Mouse (Mus musculus): ENCODE results near the gene Nrxn2. TPM values are rescaled to one million over a fixed set of nuclear protein-coding genes. Genes with fewer than 3 reads are reported as not detected.

Gene Nrxn2
- polyA plus RNA-seq, 1 experiment from 2014 or later, result 14.5 TPM

DNA sequence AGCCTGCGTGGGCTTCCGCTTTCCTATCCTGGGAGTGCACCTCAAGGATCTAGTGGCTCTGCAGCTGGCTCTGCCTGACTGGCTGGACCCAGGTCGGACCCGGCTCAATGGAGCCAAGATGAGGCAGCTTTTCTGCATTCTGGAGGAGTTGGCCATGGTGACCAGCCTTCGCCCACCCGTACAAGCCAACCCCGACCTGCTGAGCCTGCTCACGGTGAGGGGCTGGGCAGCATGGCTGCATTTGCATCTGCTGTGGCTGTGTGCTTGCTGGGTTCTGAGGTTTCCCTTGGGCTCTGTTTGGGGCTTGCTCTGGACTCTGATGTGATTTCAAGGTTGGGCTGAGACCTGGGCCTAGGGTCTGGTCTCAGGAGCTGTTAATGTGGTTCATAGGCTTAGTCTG lies 11.4 kb upstream of the Nrxn2 start:
- H3K9ac ChIP-seq (ENCODE audit: low read length), result no peak overlapping the region

DNA sequence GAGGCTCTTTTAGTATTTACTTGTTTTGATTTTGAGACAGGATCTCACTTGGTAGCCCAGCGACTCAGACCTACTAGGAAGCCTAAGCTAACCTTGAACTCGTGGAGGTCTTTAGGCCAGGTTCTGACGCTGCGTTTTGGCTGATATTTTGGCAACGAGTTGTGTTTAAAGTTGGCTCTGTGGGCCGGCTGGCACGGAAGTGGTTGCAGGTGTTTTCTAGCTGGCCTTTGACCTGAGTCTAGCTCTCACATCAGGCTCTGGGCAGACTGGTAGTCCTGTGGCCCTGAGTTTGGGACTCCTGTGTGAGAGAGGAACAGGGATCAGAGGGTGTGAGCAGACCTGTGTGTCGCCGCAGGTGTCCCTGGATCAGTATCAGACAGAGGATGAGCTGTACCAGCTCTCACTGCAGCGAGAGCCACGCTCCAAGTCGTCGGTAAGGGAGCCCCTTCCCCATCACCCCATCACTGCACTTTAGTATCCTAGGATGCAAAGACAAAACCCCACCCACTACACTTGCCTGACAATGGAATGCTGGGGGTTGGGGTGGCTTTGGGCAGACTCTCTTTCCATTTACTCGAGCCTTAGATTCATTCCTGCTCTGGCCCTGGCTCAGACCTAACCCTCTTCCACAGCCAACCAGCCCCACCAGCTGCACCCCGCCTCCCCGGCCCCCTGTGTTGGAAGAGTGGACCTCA lies 10.6 kb upstream of the Nrxn2 start:
- H3K36me3 ChIP-seq (ENCODE audit: control insufficient read depth, insufficient read depth, low read length), result no peaks in the 10 kb centered on the region
- WGBS, result 59% methylated on average over 16 of the region's 16 CpGs
- ATAC-seq (ENCODE audit: insufficient read depth, low FRiP score, low TSS enrichment) (no peak), DNase-seq (ENCODE audit: low spot score) (no peak)
- no peak overlapping the region for H3K27ac ChIP-seq (ENCODE audit: low read depth, low read length)
- H3K9ac ChIP-seq (ENCODE audit: low read length), result peak overlapping the region; percentile 4; the same call in 1 of the 2 replicates
- no peak overlapping the region for H3K4me2 ChIP-seq (ENCODE audit: low read depth)
- no peaks in the 10 kb centered on the region for H3K9me3 ChIP-seq (ENCODE audit: control insufficient read depth, low read length)
- H3K27me3 ChIP-seq (ENCODE audit: control insufficient read depth, insufficient read depth, low read length), result no peaks in the 10 kb centered on the region
- no peak overlapping the region for H3K4me3 ChIP-seq (ENCODE audit: low read depth, low read length)
- H3K4me1 ChIP-seq (ENCODE audit: control insufficient read depth, insufficient read depth, low read length), result peaks cover 3% of the 10 kb centered on the region; the same call in 1 of the 2 replicates

More for the DNA sequence above, 11.4 kb upstream of the Nrxn2 start:
- Histone ChIP-seq H3K9me3 (ENCODE audit: control insufficient read depth, low read length) (no peaks in the 10 kb centered on the region), H3K27ac (ENCODE audit: low read depth, low read length) (no peak overlapping the region), H3K4me3 (ENCODE audit: low read depth, low read length) (no peak overlapping the region), H3K27me3 (ENCODE audit: control insufficient read depth, insufficient read depth, low read length) (no peaks in the 10 kb centered on the region), H3K4me1 (ENCODE audit: control insufficient read depth, insufficient read depth, low read length) (peaks cover 3% of the 10 kb centered on the region; the same call in 1 of the 2 replicates), H3K4me2 (ENCODE audit: low read depth) (no peak overlapping the region), H3K36me3 (ENCODE audit: control insufficient read depth, insufficient read depth, low read length) (no peaks in the 10 kb centered on the region)
- ATAC-seq (ENCODE audit: insufficient read depth, low FRiP score, low TSS enrichment) (no peak), DNase-seq (ENCODE audit: low spot score) (no peak)
- WGBS, result 80% methylated on average over 8 of the region's 8 CpGs

DNA sequence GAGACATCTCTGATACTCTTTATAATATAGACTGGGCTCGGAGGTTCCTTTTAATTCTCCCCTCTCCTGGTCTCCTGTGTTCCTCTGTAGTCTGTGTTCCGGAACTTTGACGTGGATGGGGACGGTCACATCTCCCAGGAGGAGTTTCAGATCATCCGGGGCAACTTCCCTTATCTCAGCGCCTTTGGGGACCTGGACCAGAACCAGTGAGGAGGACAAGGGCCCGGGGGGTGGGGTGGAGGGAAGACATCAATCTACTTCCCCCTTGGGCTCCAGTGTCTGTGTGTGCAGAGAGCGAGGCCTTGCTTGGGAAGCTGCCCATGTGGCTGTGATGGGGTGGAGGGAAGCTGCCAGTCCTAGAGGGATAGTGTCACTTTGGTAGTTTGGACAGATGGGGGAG lies 9.8 kb upstream of the Nrxn2 start:
- DNase-seq (ENCODE audit: low spot score), result no peak
- H3K9me3 ChIP-seq (ENCODE audit: control insufficient read depth, low read length), result no peaks in the 10 kb centered on the region
- no peak overlapping the region for H3K4me2 ChIP-seq (ENCODE audit: low read depth)
- no peaks in the 10 kb centered on the region; the same call in 1 of the 2 replicates for H3K4me1 ChIP-seq (ENCODE audit: control insufficient read depth, insufficient read depth, low read length)
- no peak overlapping the region for H3K9ac ChIP-seq (ENCODE audit: low read length)
- no peaks in the 10 kb centered on the region for H3K36me3 ChIP-seq (ENCODE audit: control insufficient read depth, insufficient read depth, low read length)
- 82% methylated on average over 8 of the region's 8 CpGs for WGBS
- no peaks in the 10 kb centered on the region for H3K27me3 ChIP-seq (ENCODE audit: control insufficient read depth, insufficient read depth, low read length)
- H3K27ac ChIP-seq (ENCODE audit: low read depth, low read length), result no peak overlapping the region
- ATAC-seq (ENCODE audit: insufficient read depth, low FRiP score, low TSS enrichment), result no peak
- no peak overlapping the region for H3K4me3 ChIP-seq (ENCODE audit: low read depth, low read length)

DNA sequence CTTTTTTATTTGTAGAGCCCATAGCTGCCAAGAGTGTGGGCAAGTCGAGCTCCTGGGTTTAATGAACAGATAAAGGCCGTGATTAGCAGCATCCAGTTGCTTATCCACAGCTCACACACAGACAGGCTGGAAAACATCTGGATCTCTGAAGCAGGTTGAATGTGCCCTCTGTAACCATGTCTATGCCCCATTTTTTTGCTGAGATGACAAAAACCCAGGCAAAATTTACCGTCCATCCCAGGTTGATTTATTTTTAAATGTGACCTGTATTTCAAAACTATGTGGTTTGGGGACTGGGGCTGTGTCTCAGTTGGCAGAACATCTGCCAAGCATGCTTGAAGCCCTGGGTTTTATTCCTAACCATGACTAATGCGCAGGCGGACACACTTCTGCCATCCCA lies 9.4 kb upstream of the Nrxn2 start:
- Histone ChIP-seq H3K4me2 (ENCODE audit: low read depth) (no peak overlapping the region), H3K4me3 (ENCODE audit: low read depth, low read length) (no peak overlapping the region), H3K9me3 (ENCODE audit: control insufficient read depth, low read length) (no peaks in the 10 kb centered on the region), H3K4me1 (ENCODE audit: control insufficient read depth, insufficient read depth, low read length) (no peaks in the 10 kb centered on the region; the same call in 1 of the 2 replicates), H3K27me3 (ENCODE audit: control insufficient read depth, insufficient read depth, low read length) (no peaks in the 10 kb centered on the region), H3K36me3 (ENCODE audit: control insufficient read depth, insufficient read depth, low read length) (no peaks in the 10 kb centered on the region), H3K9ac (ENCODE audit: low read length) (no peak overlapping the region), H3K27ac (ENCODE audit: low read depth, low read length) (no peak overlapping the region)
- DNase-seq (ENCODE audit: low spot score), result no peak
- no peak for ATAC-seq (ENCODE audit: insufficient read depth, low FRiP score, low TSS enrichment)
- 83% methylated on average over 5 of the region's 5 CpGs for WGBS

DNA sequence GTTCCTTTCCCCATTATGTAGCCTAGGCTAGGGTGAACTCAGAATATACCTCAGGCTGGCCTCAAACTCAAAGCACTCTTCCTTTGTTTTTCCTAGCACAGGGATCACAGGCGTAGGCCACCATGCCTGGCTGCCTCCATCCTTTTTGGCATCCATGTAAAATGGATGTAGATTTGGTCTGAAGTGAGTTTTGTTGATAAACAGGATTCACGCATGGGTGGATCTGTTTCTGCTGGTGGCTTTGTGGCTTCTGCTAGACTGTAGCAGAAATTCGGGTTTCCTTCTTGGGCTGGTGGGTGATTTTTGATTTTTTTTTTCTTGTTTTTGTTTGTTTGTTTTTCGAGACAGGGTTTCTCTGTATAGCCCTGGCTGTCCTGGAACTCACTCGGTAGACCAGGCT lies 8.6 kb upstream of the Nrxn2 start:
- H3K4me1 ChIP-seq (ENCODE audit: control insufficient read depth, insufficient read depth, low read length), result no peaks in the 10 kb centered on the region; the same call in 1 of the 2 replicates
- H3K9me3 ChIP-seq (ENCODE audit: control insufficient read depth, low read length), result no peaks in the 10 kb centered on the region
- no peak overlapping the region for H3K4me2 ChIP-seq (ENCODE audit: low read depth)
- no peaks in the 10 kb centered on the region for H3K27me3 ChIP-seq (ENCODE audit: control insufficient read depth, insufficient read depth, low read length)
- H3K9ac ChIP-seq (ENCODE audit: low read length), result no peak overlapping the region
- ATAC-seq (ENCODE audit: insufficient read depth, low FRiP score, low TSS enrichment), result no peak
- no peaks in the 10 kb centered on the region for H3K36me3 ChIP-seq (ENCODE audit: control insufficient read depth, insufficient read depth, low read length)
- H3K27ac ChIP-seq (ENCODE audit: low read depth, low read length), result no peak overlapping the region
- WGBS, result 81% methylated on average over 5 of the region's 5 CpGs
- no peak for DNase-seq (ENCODE audit: low spot score)
- no peak overlapping the region for H3K4me3 ChIP-seq (ENCODE audit: low read depth, low read length)

DNA sequence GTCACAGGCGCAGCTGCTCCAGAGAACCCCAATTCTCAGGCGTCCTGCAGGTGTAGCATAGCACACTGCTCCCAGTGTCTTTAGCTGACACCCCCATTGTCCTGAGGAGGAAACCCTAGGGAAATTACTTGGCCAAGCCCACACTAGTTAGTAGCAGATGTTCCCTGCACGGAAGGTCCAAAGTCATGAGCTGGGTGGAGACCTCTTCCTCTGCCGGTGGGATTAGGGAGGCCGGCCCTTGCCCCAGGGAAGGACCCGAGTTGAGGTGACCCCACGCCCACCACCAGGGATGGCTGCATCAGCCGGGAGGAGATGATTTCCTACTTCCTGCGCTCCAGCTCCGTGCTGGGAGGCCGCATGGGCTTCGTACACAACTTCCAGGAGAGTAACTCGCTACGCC lies 5.7 kb upstream of the Nrxn2 start:
- DNase-seq (ENCODE audit: low spot score) (no peak), ATAC-seq (ENCODE audit: insufficient read depth, low FRiP score, low TSS enrichment) (no peak)
- Histone ChIP-seq H3K9me3 (ENCODE audit: control insufficient read depth, low read length) (no peaks in the 10 kb centered on the region), H3K4me1 (ENCODE audit: control insufficient read depth, insufficient read depth, low read length) (peaks cover 25% of the 10 kb centered on the region), H3K4me2 (ENCODE audit: low read depth) (no peak overlapping the region), H3K27ac (ENCODE audit: low read depth, low read length) (no peak overlapping the region), H3K36me3 (ENCODE audit: control insufficient read depth, insufficient read depth, low read length) (no peaks in the 10 kb centered on the region), H3K4me3 (ENCODE audit: low read depth, low read length) (no peak overlapping the region), H3K27me3 (ENCODE audit: control insufficient read depth, insufficient read depth, low read length) (no peaks in the 10 kb centered on the region), H3K9ac (ENCODE audit: low read length) (no peak overlapping the region)
- 65% methylated on average over 14 of the region's 14 CpGs for WGBS

DNA sequence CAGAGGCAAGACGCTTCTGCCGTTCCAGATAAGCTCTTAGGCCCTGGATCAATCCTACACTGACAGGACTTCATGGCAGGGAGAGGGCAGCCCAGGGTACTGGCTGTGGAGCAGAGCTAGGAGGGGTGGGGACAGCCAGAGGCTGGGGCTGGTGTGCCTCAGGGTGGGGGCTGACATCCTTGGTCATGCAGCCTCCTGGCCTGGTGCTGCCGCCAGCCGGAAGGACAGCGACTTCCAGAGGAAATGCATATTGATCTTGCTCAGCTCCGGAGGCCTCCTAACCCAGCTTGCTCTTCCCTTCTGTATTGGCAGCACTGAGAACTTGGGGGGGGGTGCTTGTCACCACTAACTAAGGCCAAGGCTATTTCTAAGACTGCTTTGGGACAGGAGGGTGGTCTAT lies 3.1 kb upstream of the Nrxn2 start:
- Histone ChIP-seq H3K4me3 (ENCODE audit: low read depth, low read length) (no peak overlapping the region), H3K9me3 (ENCODE audit: control insufficient read depth, low read length) (no peaks in the 10 kb centered on the region), H3K27me3 (ENCODE audit: control insufficient read depth, insufficient read depth, low read length) (peaks cover 8% of the 10 kb centered on the region), H3K36me3 (ENCODE audit: control insufficient read depth, insufficient read depth, low read length) (no peaks in the 10 kb centered on the region), H3K27ac (ENCODE audit: low read depth, low read length) (peak overlapping the region; percentile 64), H3K9ac (ENCODE audit: low read length) (no peak overlapping the region; the same call in 1 of the 2 replicates), H3K4me2 (ENCODE audit: low read depth) (no peak overlapping the region), H3K4me1 (ENCODE audit: control insufficient read depth, insufficient read depth, low read length) (peaks cover 25% of the 10 kb centered on the region)
- no peak for DNase-seq (ENCODE audit: low spot score)
- no peak for ATAC-seq (ENCODE audit: insufficient read depth, low FRiP score, low TSS enrichment)
- 43% methylated on average over 6 of the region's 6 CpGs for WGBS

DNA sequence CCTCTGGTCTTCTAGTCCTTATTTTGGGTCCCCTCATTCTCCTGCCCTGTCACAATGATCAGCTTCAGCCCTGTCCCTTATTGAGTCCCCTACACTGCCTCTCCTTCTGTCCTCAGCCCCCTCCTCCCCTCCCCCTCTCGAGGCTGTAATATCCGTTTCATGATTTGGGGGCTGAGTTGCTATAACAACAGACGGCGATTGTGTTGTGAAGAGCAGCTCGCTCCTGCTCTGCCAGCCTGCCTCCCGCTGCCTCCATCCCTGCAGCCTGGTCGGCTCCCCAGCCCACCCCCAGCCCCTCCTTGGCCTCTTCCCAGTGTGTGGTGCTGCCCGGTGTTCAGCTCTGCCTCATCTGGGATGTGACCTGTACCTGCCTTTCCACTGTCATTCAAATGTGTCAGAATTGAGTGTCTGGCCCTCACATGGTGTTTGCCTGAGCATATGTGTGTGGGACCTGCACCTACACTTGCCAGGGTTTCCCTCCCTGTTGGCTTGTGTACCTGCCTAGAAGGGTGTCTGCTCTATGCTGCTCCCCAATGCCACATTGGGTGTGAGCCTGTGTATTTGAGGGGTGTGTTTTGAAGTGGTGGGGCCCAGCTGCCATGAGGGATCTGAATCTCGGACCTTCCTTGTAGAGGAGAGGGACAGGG lies 2.3 kb upstream of the Nrxn2 start:
- peaks cover 25% of the 10 kb centered on the region for H3K4me1 ChIP-seq (ENCODE audit: control insufficient read depth, insufficient read depth, low read length)
- ATAC-seq (ENCODE audit: insufficient read depth, low FRiP score, low TSS enrichment) (peak; percentile 35; the same call in 1 of the 2 replicates), DNase-seq (ENCODE audit: low spot score) (peak; percentile 74)
- WGBS, result 6% methylated on average over 9 of the region's 9 CpGs
- no peaks in the 10 kb centered on the region for H3K9me3 ChIP-seq (ENCODE audit: control insufficient read depth, low read length)
- no peaks in the 10 kb centered on the region for H3K36me3 ChIP-seq (ENCODE audit: control insufficient read depth, insufficient read depth, low read length)
- no peak overlapping the region; the same call in 1 of the 2 replicates for H3K4me2 ChIP-seq (ENCODE audit: low read depth)
- peak overlapping the region; percentile 22 for H3K9ac ChIP-seq (ENCODE audit: low read length)
- peak overlapping the region; percentile 64; the same call in 1 of the 2 replicates for H3K27ac ChIP-seq (ENCODE audit: low read depth, low read length)
- no peak overlapping the region for H3K4me3 ChIP-seq (ENCODE audit: low read depth, low read length)
- peaks cover 16% of the 10 kb centered on the region for H3K27me3 ChIP-seq (ENCODE audit: control insufficient read depth, insufficient read depth, low read length)

Measured in neural tube, embryonic 11.5 days (tissue).